Mouse (Mus musculus) embryo, embryonic 11 days (tissue): ENCODE results near the gene Pskh1.

Experiments used
- DNase-seq: peaks from one replicate; pipeline ENCODE4 v3.0.0-alpha.2; 2015

Gene Pskh1

DNA sequence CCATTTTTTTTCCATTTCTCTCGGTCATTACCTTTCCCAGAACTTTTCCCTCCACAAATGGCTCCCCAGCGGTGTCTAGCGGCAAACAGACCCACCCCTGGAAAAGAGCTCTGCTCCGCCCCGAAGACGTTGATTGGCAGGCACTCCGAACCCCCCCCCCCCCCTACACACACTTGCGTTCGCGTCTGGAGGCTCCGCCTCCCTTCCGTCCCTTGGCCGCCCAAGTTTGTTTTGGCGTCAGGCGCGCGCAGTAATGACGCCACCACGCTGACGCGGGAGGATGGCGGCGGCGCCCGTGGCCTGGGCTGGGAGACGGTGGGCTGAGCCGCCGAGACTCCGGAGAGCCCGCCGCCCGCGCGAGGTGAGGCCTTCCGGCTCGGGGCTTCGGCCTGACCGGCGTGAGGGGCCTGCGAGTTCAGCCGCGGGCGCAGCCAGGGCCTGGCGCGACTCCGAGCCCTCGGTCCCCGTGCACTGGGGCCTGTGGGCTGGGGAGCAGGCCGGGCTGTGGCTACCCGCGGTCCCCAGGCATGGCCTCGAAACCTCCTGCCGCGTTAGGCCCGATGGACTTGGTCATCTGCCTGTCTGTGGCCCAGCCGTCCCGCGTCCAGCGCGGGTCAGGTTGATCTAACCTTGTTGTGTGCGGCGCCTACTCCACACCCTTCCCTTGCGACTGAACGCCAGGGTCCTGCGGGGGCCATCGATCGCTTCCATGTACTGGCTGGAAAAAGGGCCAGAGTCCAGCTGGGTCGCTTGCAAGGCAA is at the start of gene Pskh1:
Pskh1 (plus strand) TSS at position 262 of the 761 bp plus-strand sequence.
- DNase-seq: peak; percentile 96

DNA sequence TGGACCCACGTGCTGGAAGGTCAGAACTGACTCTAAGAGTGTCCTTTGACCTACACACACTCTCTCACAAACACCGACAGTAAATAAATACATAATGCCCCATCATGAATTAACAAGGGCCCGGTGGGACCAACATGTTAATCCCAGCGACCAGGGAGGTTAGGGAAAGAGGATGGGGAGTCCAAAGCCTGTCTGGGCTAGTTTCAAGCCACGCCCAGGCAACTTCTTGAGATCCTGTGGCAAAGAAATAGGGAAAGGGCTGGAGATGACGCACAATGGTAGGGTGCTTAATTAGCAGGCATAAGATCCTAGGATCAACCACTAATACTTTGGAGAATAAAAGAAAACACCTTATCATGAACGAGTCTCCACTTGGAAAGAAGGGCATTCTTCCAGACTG is 49.6 kb upstream of the Pskh1 start:
- no peak for DNase-seq

- peak; percentile 97 for DNase-seq
Observed at GRCm38 (mm10) chr8:105851651-105852143, 48.5 kb upstream of the Pskh1 start.

DNA sequence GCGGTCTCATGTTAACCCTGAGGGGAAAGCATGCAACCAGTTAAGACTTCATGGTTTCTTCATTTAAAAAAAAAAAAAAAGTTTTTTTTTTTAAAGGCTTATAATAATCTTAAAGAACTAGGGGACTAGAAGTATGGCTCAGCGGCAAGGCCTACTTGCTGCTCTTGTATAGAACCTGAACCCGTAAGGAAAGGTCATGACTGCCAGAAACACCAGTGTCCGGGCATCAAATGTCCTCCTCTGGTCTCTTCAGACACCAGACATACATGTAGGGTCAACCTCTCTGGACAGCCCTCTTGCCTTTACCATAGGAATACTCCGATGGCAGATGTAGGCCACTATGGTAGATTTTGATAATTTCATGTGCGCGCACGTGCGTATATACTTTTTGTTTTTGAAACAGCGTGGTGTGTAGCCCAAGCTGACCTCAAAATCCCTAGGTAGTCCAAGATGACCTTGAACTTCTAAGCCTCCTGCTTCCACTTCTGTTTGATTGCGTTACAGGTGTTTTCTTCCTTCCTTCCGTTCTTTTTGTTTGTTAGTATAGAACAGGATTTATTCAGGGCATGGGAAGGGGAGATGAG is 48.0 kb upstream of the Pskh1 start:
- no peak for DNase-seq

- DNase-seq: no peak
Observed at GRCm38 (mm10) chr8:105853178-105853577, 47.1 kb upstream of the Pskh1 start, which contains the start of gene Cenpt. Cenpt (minus strand) TSS chr8:105853278.

DNA sequence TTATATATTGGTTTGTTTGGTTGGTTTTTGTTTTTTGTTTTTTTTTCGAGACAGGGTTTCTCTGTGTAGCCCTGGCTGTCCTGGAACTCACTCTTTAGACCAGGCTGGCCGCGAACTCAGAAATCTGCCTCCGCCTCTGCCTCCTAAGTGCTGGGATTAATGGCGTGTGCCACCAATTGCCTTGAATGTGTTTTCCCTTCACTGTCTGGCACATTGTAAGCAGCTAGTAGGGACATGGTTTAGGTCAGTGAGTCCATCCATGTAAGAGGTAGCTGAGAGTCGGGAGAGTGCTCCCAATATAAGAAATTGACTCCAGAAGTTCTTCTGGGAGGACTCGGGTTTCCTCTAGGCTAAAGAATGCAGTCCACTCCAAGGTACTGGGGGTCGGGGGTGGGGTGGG is 45.9 kb upstream of the Pskh1 start:
- DNase-seq: no peak

DNA sequence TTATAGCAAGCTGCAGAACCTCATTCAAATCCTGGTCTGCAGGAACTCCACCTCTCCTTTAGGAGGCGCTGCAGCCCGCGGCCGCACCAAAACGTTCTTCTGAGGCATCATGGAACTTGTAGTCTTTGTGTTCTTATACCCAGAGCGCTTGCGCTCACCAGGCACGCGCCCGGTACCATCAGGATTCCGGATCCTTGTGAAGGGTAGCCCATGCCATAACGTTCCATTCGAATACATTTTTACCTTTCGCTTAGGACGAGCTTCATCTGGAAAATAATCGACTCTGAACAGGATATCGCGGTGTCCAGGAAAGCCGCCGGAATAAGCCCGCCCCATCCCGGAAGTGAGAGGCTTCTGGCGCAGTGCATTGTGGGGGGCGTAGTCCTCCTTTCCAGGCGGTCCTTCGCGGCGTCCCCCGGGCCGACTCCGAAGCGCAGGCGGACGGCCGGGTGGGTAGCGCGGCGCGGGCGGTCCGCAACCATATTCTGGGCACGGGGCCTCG is 45.5 kb upstream of the Pskh1 start, which contains the start of gene Thap11:
Thap11 (plus strand) TSS at position 418 of the 502 bp plus-strand sequence.
- peak; percentile 96 for DNase-seq

DNA sequence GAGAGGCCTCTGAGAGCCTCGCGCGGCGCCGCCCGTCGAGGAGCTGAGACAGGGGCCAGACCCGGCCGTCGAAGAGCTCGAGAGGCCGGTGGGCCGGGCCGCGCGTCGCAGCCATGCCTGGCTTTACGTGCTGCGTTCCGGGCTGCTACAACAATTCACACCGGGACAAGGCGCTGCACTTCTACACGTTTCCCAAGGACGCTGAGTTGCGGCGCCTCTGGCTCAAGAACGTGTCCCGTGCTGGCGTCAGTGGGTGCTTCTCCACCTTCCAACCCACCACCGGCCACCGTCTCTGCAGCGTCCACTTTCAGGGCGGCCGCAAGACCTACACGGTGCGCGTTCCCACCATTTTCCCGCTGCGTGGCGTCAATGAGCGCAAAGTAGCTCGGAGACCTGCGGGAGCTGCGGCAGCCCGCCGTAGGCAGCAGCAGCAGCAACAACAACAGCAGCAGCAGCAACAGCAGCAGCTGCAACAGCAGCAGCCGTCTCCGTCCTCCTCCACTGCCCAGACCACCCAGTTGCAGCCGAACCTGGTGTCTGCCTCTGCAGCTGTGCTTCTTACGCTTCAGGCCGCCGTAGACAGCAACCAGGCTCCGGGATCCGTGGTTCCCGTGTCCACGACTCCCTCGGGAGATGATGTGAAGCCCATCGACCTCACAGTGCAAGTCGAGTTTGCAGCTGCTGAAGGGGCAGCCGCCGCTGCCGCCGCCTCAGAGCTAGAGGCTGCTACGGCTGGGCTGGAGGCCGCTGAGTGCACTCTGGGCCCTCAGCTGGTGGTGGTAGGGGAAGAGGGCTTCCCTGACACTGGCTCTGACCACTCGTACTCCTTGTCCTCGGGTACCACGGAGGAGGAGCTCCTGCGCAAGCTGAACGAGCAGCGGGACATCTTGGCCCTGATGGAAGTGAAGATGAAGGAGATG is 44.7 kb upstream of the Pskh1 start:
- peak; percentile 64 for DNase-seq

DNA sequence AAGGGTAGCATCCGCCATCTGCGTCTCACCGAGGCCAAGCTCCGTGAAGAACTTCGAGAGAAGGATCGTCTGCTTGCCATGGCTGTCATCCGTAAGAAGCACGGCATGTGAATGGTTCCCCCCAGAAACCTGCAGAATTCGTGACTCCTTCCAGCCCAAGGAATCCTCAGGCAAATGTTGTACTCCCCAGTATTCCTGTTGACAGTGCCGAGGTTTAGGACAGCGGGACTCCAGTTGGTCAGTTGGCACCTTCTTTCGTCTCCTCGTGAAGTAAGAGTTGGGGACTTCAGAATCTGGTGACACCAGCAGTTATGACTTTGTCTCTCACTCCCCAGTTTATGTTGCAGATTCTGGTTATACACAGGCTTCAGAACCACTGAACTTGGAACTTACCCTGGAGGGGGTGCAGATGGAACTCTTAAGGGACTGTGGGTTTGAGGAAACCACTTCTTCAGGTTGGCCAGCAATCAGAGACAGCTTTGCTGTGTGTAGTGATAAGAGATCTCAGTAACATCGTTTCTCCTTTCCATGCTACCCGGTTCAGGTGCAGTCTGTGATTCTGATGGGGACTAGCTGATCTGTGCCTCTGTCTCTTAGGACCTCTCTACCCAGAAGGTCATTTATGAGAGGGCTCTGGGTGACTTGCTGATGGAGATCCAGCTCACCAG is 43.9 kb upstream of the Pskh1 start:
- DNase-seq: no peak

GRCm38 (mm10) chr8:105858495-105858894 is 41.7 kb upstream of the Pskh1 start:
- DNase-seq: no peak

DNA sequence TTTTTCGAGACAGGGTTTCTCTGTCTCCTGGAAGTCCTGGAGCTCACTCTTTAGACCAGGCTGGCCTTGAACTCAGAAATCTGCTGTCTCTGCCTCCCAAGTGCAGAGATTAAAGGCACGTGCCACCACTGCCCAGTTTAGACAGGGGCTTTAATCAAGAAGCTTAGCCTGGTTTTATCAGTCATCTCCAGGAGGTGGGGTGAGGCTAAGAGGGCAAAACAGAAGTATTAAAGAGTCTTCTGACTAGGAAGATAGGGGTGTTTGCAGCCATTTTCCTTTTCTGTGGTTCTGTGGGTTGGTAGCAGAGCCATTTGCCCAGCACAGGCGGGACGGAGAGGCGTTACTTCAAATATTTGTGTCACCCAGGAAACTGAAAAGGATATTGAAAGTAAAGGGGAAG is 40.9 kb upstream of the Pskh1 start:
- no peak for DNase-seq

- peak; percentile 99 for DNase-seq
Observed at GRCm38 (mm10) chr8:105860143-105860981, 39.9 kb upstream of the Pskh1 start, which contains the start of gene Nutf2. Nutf2 (plus strand) TSS chr8:105860580.

GRCm38 (mm10) chr8:105861951-105862350 is 38.3 kb upstream of the Pskh1 start:
- peak; percentile 35 for DNase-seq

DNA sequence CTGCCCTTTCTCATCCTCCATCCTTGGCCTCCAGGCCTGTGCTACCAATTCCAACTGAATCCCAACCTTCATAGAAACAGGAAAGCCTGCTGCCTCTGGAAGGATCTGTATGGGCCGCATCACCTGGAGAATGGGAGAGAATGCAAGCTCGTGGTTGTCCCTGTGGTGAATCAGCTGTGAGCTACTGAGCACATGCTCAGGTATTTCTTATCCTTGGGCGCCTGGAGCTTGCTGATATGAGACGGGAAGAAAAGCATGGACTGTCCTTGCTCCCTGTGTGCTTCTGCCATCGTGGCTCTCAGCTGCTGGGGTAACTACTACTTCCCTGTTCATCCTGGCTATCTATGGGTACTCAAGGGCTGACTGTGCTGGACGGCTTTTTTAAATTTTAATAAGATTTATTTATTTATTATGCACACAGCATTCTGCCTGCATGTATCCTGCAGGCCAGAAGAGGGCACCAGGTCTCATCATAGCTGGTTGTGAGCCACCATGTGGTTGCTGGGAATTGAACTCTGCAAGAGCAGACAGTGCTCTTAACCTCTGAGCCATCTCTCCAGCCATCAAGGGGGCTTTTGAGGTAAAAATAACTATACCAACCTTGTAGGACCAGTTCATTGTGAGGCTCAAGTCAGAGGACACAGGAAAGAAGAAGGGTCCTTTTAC is 33.7 kb upstream of the Pskh1 start:
- no peak for DNase-seq

DNA sequence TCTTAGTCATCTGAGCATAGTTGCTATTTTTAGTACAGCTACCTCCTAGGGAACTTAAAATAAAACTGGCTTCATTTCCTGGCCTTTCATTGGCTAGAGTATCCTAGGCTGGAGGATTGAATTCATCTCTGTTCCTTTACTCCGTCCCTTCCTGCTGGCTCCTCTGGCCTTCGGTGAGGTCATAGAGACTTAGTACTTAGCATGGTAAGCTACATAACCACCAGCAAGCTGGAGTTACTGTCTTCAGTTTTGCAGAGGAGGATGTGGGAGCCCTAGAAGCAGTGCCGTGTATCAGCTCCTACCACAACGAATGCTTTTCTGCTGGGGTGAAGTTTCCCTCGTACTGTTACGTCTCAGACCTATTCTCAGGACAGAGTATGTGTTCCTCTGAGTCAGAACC is 25.9 kb upstream of the Pskh1 start:
- DNase-seq: no peak

DNA sequence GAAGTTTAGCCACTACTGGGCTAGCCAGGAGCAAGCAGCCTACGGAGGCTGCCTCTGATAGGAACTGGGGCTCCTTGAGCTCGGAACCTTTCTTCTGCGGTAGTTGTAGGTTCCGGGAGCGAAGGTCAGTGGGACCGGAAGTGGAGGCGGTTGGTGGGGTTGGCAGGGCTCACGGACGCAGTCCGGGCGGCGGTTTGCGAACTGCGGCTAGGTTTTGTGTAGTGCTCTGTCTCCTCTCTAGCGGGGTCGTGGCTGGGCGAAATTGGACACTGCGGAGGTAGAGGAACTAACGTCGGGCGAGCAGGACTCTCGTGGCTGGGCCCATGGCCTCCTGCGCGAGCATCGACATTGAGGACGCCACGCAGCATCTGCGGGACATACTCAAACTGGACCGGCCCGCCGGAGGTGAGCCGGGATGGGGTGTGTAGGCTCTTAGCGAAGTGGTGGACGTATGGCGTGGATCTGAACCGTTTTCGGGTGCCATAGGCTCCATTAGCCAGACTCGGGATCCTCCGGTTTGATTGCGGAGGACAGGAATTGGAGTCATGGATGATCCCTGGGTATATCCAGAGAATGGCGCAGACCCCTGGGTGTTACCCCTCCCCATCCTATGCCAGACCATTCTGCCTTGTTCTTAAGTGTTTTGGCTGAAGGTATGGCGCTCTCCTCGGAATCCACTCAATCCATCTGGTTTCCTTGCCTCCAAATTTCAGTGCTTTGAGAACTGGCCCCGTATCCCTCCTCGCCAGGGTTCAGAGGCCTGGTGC is 19.3 kb upstream of the Pskh1 start, which contains the start of gene Edc4:
Edc4 (plus strand) TSS at position 128 of the 767 bp plus-strand sequence.
- peak; percentile 88 for DNase-seq

DNA sequence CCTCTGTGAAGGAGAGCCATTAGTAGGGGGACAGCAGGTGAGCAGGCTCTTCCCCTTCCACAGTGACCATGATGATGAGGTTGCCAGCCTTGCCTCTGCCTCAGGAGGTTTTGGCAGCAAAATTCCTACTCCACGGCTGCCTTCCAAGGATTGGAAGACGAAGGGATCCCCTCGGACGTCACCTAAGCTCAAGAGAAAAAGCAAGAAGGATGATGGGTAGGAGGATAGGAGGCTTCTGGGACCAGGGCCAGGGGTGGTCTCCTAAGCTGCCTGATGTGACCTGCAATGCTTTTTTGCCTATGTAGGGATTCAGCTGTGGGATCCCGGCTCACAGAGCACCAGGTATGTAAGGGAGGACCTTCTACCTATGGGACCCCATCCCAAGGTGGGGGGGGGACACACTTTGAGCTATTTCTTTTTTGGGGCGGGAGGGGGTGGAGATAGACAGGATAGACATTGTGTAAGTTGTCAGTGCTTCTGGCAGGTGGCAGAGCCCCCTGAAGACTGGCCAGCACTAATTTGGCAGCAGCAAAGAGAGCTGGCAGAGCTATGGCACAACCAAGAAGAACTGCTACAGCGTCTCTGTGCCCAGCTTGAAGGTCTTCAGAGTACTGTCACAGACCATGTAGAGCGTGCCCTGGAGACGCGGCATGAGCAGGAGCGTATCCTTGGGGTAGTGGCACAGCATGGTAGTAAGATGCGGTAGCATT is 10.3 kb upstream of the Pskh1 start:
- DNase-seq: no peak

DNA sequence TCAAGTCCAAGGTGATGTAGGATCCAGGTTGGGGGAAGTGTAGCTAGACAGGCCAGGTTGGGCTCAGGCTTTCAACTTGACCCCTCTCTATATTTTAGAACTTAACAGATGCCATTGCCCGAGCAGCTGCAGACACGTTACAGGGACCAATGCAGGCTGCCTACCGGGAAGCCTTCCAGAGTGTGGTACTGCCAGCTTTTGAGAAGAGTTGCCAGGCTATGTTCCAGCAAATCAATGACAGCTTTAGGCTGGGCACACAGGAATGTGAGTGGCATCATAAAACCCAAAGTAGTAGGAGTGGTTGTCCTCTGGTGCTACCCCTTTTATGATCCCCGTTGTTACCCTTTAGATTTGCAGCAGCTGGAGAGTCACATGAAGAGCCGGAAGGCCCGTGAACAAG is 9.4 kb upstream of the Pskh1 start:
- DNase-seq: no peak

GRCm38 (mm10) chr8:105892432-105892831 is 7.8 kb upstream of the Pskh1 start:
- DNase-seq: peak; percentile 20
